Mouse (Mus musculus): ENCODE measurements at regions not wholly inside any gene's neighbourhood (a gene's known extent, or its start where the extent isn't known, plus 50 kb on each side); places are given as distances from the start of the nearest gene placed in this dataset.

DNA sequence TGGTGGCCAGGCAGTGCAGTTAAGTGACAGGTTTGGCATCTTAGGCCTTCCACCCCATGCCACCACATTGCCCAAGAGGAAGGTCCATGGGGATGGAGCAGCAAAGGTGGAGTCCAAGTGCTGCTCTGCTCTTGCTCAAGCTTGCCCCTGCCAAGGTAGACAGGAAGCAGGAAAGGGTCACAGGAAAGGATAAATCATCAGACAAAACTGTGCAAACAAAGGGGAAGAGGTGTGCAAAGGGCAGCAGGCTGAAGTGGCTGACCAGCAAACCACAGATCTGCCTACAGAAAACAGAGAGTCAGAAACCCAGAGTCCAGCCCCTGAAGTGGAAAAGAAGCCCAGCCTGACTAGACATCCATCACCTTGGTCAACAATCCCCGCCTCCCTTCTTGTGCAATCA, 115.7 kb downstream of the Gp2 start:
- H3K36me3 ChIP-seq (ENCODE audit: control insufficient read depth in 1 of 2, insufficient read depth in 2 of 2, low read length in 2 of 2) = no peaks in the 10 kb centered on the region
- H3K9ac ChIP-seq (ENCODE audit: control insufficient read depth, low read depth, low read length, poor library complexity, severe bottlenecking) = no peak overlapping the region
- H3K4me3 ChIP-seq (ENCODE audit: control insufficient read depth in 1 of 2, insufficient read depth in 1 of 2, low read depth in 2 of 2, low read length in 2 of 2) = no peak overlapping the region
- DNase-seq (ENCODE audit: low read depth, low spot score) = no peak
- H3K9me3 ChIP-seq (replicated peaks; ENCODE audit: insufficient read depth, low read length) = no peaks in the 10 kb centered on the region
- H3K27ac ChIP-seq (ENCODE audit: control insufficient read depth, low read depth, low read length) = no peak overlapping the region
- no peaks in the 10 kb centered on the region for H3K79me2 ChIP-seq (ENCODE audit: control insufficient read depth, insufficient read depth, low read length, poor library complexity)
- no peaks in the 10 kb centered on the region for H3K4me1 ChIP-seq (ENCODE audit: control insufficient read depth in 1 of 2, insufficient read depth in 2 of 2, low read length in 2 of 2)
- no peaks in the 10 kb centered on the region for H3K27me3 ChIP-seq (ENCODE audit: control insufficient read depth in 1 of 2, insufficient read depth in 2 of 2, low read length in 2 of 2)
- TF ChIP-seq ZNF384 (IDR thresholded peaks at IDR 0.05; ENCODE audit: low read depth, low read length) = no peak
- no peak for TF ChIP-seq SIN3A (IDR thresholded peaks at IDR 0.05; ENCODE audit: low read length)
- TF ChIP-seq USF1 (IDR thresholded peaks at IDR 0.05; ENCODE audit: low read depth, low read length) = no peak
- TF ChIP-seq MAFK (IDR thresholded peaks at IDR 0.05; ENCODE audit: borderline replicate concordance, low read depth, low read length) = no peak
- TF ChIP-seq HCFC1 (IDR thresholded peaks at IDR 0.05; ENCODE audit: low read depth, low read length) = no peak
- TF ChIP-seq NELFE (IDR thresholded peaks at IDR 0.05; ENCODE audit: low read depth, low read length) = no peak
- no peak for TF ChIP-seq USF2 (IDR thresholded peaks at IDR 0.05; ENCODE audit: borderline replicate concordance in 1 of 2, insufficient read depth in 1 of 2, low read depth in 1 of 2, low read length in 2 of 2)
- no peak for TF ChIP-seq RAD21 (IDR thresholded peaks at IDR 0.05; ENCODE audit: low read depth, low read length)
- no peak for TF ChIP-seq ZKSCAN1 (IDR thresholded peaks at IDR 0.05; ENCODE audit: low read depth, low read length)
- TF ChIP-seq CHD1 (IDR thresholded peaks at IDR 0.05; ENCODE audit: low read depth, low read length) = no peak

- no peaks in the 10 kb centered on the region for H3K36me3 ChIP-seq (ENCODE audit: control insufficient read depth in 1 of 2, insufficient read depth in 2 of 2, low read length in 2 of 2)
- H3K79me2 ChIP-seq (ENCODE audit: control insufficient read depth, insufficient read depth, low read length, poor library complexity) = no peaks in the 10 kb centered on the region
- no peaks in the 10 kb centered on the region for H3K9me3 ChIP-seq (replicated peaks; ENCODE audit: insufficient read depth, low read length)
- H3K4me1 ChIP-seq (ENCODE audit: control insufficient read depth in 1 of 2, insufficient read depth in 2 of 2, low read length in 2 of 2) = no peaks in the 10 kb centered on the region
- TF ChIP-seq EP300 (IDR thresholded peaks at IDR 0.05; ENCODE audit: low read depth in 1 of 2, low read length in 2 of 2) = no peak
- no peak for TF ChIP-seq ZNF384 (IDR thresholded peaks at IDR 0.05; ENCODE audit: low read depth, low read length)
- TF ChIP-seq MAZ (IDR thresholded peaks at IDR 0.05; ENCODE audit: low read depth, low read length) = no peak
- TF ChIP-seq ZMIZ1 (IDR thresholded peaks at IDR 0.05; ENCODE audit: low read depth, low read length) = no peak
- no peak for TF ChIP-seq MAFK (IDR thresholded peaks at IDR 0.05; ENCODE audit: borderline replicate concordance, low read depth, low read length)
- TF ChIP-seq CTCF (IDR thresholded peaks at IDR 0.05 in 2 of 3, conservative IDR thresholded peaks at IDR 0.05 in 1 of 3; ENCODE audit: control insufficient read depth in 1 of 3, insufficient read depth in 1 of 3, low read depth in 2 of 3, low read length in 3 of 3, poor library complexity in 1 of 3, severe bottlenecking in 1 of 3) = no peak
- TF ChIP-seq TCF12 (IDR thresholded peaks at IDR 0.05; ENCODE audit: low read depth, low read length) = no peak
- no peak for TF ChIP-seq GATA1 (IDR thresholded peaks at IDR 0.05; ENCODE audit: low read depth, low read length)
- TF ChIP-seq MAX (IDR thresholded peaks at IDR 0.05; ENCODE audit: low read length) = no peak
- TF ChIP-seq MYC (IDR thresholded peaks at IDR 0.05; ENCODE audit: low read depth, low read length) = no peak
- TF ChIP-seq MYB (IDR thresholded peaks at IDR 0.05; ENCODE audit: low read depth, low read length) = no peak
- TF ChIP-seq UBTF (IDR thresholded peaks at IDR 0.05; ENCODE audit: borderline replicate concordance, insufficient read depth, low read depth, low read length) = no peak
- no peak for TF ChIP-seq ZKSCAN1 (IDR thresholded peaks at IDR 0.05; ENCODE audit: low read depth, low read length)
- TF ChIP-seq MEF2A (IDR thresholded peaks at IDR 0.05; ENCODE audit: extremely low read depth, insufficient replicate concordance, low read depth, low read length, poor library complexity, severe bottlenecking) = no peak
- DNase-seq (ENCODE audit: low read depth, low spot score) = no peak
- no peak overlapping the region for H3K9ac ChIP-seq (ENCODE audit: control insufficient read depth, low read depth, low read length, poor library complexity, severe bottlenecking)
- no peak overlapping the region for H3K4me3 ChIP-seq (ENCODE audit: control insufficient read depth in 1 of 2, insufficient read depth in 1 of 2, low read depth in 2 of 2, low read length in 2 of 2)
- H3K27ac ChIP-seq (ENCODE audit: control insufficient read depth, low read depth, low read length) = no peak overlapping the region
- H3K27me3 ChIP-seq (ENCODE audit: control insufficient read depth in 1 of 2, insufficient read depth in 2 of 2, low read length in 2 of 2) = no peaks in the 10 kb centered on the region
Measured at GRCm38 (mm10) chr7:119333102-119333501, 126.0 kb downstream of the Gp2 start.

Data from MEL (cell line).